Mouse (Mus musculus): ENCODE measurements around the gene Hist1h3a. TPM values are rescaled to one million over a fixed set of nuclear protein-coding genes. Genes with fewer than 3 reads are reported as not detected.

The Hist1h3a gene
- polyA plus RNA-seq, 1 experiment = 38.4 TPM

DNA sequence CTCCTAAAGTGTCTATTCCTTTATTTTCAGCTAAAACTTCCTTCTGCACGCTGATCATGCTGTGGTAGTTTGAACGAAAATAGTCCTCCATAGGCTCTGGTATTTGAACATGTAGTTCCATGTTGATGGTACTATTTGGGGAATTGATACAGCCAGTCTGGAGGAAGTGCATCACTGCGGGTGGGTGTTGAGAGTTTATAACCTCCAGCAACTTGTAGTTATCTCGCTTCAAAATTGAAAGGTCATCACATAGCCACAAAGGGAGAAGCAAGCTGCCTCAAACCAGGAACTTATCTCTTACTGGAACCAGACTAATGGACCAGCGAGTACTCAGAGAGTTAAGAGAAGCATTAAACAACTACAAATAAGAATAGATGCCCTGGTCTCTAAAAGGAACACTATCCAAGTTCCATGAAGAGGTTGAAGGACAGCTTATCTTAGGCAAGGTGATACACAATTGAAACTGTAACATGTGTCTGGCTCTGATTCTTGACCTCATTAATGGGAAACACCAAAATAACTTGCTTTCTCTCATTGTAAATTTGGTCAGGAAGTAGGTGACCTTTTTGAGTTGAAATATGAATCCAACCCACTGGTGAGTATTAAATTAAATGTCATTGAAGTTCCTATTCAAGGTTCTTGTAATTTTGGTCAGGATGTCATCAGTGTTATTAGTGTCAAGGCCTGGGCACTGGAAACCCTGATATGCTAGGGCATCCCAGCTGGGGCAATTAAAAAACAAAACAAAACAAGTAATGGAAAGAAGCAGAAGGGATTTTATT is 45.7 kb downstream of the Hist1h3a start:
- no peak for TF ChIP-seq POLR2A (IDR thresholded peaks at IDR 0.05; ENCODE audit: low read depth, low read length)
- no peak for TF ChIP-seq CTCF (IDR thresholded peaks at IDR 0.05; ENCODE audit: extremely low read depth, insufficient read depth, insufficient read length, insufficient replicate concordance)
- Histone ChIP-seq H3K27ac (ENCODE audit: insufficient read depth, low read length) (peak overlapping the region; percentile 70; the same call in 1 of the 2 replicates), H3K4me3 (ENCODE audit: extremely low read depth, insufficient read depth, insufficient read length) (no peak overlapping the region), H3K4me1 (ENCODE audit: control insufficient read depth, insufficient read depth, insufficient read length) (peaks cover 4% of the 10 kb centered on the region; the same call in 1 of the 2 replicates), H3K36me3 (ENCODE audit: control insufficient read depth, insufficient read depth, low read length) (no peaks in the 10 kb centered on the region), H3K27me3 (ENCODE audit: control insufficient read depth, insufficient read depth, low read length) (no peaks in the 10 kb centered on the region)
- DNase-seq (ENCODE audit: low read depth in 1 of 2, low spot score in 2 of 2) = no peak
- 58% methylated on average over 5 of the region's 5 CpGs for WGBS

Other genes with a start within 250 kb of the Hist1h3a start
- gene Hist1h4h, start 231.3 kb downstream of the Hist1h3a start, polyA plus RNA-seq (2012; rRNA removed) = 26.5 and 53.6 TPM in 2 replicates
- 733 and 772 TPM in 2 replicates for gene Hist1h2af, start 228.5 kb downstream of the Hist1h3a start, polyA plus RNA-seq (2012; rRNA removed)
- 34.4 and 52.1 TPM in 2 replicates for gene Hist1h3g, start 227.0 kb downstream of the Hist1h3a start, polyA plus RNA-seq (2012; rRNA removed)
- gene Hist1h2bh, start 219.0 kb downstream of the Hist1h3a start, polyA plus RNA-seq (2012; rRNA removed) = 4.9 and 8.4 TPM in 2 replicates
- 10.2 and 16.1 TPM in 2 replicates for gene Hist1h3f, start 218.3 kb downstream of the Hist1h3a start, polyA plus RNA-seq (2012; rRNA removed)
- gene Hist1h4f, start 210.7 kb downstream of the Hist1h3a start, polyA plus RNA-seq (2012; rRNA removed) = 24.8 and 33.8 TPM in 2 replicates
- gene Hist1h1d, start 209.1 kb downstream of the Hist1h3a start, polyA plus RNA-seq (2012; rRNA removed) = 0.30 and 0.39 TPM in 2 replicates
- 36.8 and 50.5 TPM in 2 replicates for gene Hist1h3e, start 200.0 kb downstream of the Hist1h3a start, polyA plus RNA-seq (2012; rRNA removed)
- gene Hist1h2ae, start 191.2 kb downstream of the Hist1h3a start, polyA plus RNA-seq (2012; rRNA removed) = 15.5 and 23.4 TPM in 2 replicates
- gene Hist1h2bg, start 191.0 kb downstream of the Hist1h3a start, polyA plus RNA-seq (2012; rRNA removed) = 57.5 and 66.9 TPM in 2 replicates
- 26.2 and 28.3 TPM in 2 replicates for gene Hist1h2bf, start 188.2 kb downstream of the Hist1h3a start, polyA plus RNA-seq (2012; rRNA removed)
- gene Hist1h2ad, start 188.0 kb downstream of the Hist1h3a start, polyA plus RNA-seq (2012; rRNA removed) = 12.2 and 23.2 TPM in 2 replicates
- 20.9 and 27.9 TPM in 2 replicates for gene Hist1h3d, start 186.6 kb downstream of the Hist1h3a start, polyA plus RNA-seq (2012; rRNA removed)
- 19.1 and 20.9 TPM in 2 replicates for gene Hist1h4d, start 180.8 kb downstream of the Hist1h3a start, polyA plus RNA-seq (2012; rRNA removed)
- 2.8 and 3.8 TPM in 2 replicates for gene Hist1h2be, start 141.3 kb downstream of the Hist1h3a start, polyA plus RNA-seq (2012; rRNA removed)
- 2.9 and 3.7 TPM in 2 replicates for gene Hist1h1e, start 139.8 kb downstream of the Hist1h3a start, polyA plus RNA-seq (2012; rRNA removed)
- 1.2 and 2.0 TPM in 2 replicates for gene Hist1h2ac, start 78.4 kb downstream of the Hist1h3a start, polyA plus RNA-seq (2012; rRNA removed)
- 41.8 and 44.4 TPM in 2 replicates for gene Hist1h2bc, start 78.2 kb downstream of the Hist1h3a start, polyA plus RNA-seq (2012; rRNA removed)
- not detected in 2 replicates for gene Hist1h1t, start 66.6 kb downstream of the Hist1h3a start, polyA plus RNA-seq (2012; rRNA removed)
- gene Hist1h4c, start 63.9 kb downstream of the Hist1h3a start, polyA plus RNA-seq (2012; rRNA removed) = 20.0 and 33.6 TPM in 2 replicates
- 20.7 and 26.1 TPM in 2 replicates for gene Hfe, start 51.5 kb downstream of the Hist1h3a start, polyA plus RNA-seq (2012; rRNA removed)
- 20.9 and 25.5 TPM in 2 replicates for gene Hist1h1c, start 23.6 kb downstream of the Hist1h3a start, polyA plus RNA-seq (2012; rRNA removed)
- gene Hist1h3c, start 16.8 kb downstream of the Hist1h3a start, polyA plus RNA-seq (2012; rRNA removed) = 35.9 and 50.3 TPM in 2 replicates
- 23.7 and 32.9 TPM in 2 replicates for gene Hist1h2bb, start 15.7 kb downstream of the Hist1h3a start, polyA plus RNA-seq (2012; rRNA removed)
- 28.4 and 40.3 TPM in 2 replicates for gene Hist1h2ab, start 11.3 kb downstream of the Hist1h3a start, polyA plus RNA-seq (2012; rRNA removed)
- gene Hist1h3b, start 10.1 kb downstream of the Hist1h3a start, polyA plus RNA-seq (2012; rRNA removed) = 54.9 and 68.9 TPM in 2 replicates
- 19.0 and 27.4 TPM in 2 replicates for gene Hist1h4b, start 5.4 kb downstream of the Hist1h3a start, polyA plus RNA-seq (2012; rRNA removed)
- 16.1 and 29.5 TPM in 2 replicates for gene Hist1h4a, start 1.2 kb downstream of the Hist1h3a start, polyA plus RNA-seq (2012; rRNA removed)
- gene Hist1h1a, start 1.3 kb upstream of the Hist1h3a start, polyA plus RNA-seq (2012; rRNA removed) = 1.3 and 1.5 TPM in 2 replicates
- gene Trim38, start 7.5 kb upstream of the Hist1h3a start, polyA plus RNA-seq (2012; rRNA removed) = not detected in 2 replicates
- not detected in 2 replicates for gene Slc17a2, start 44.6 kb upstream of the Hist1h3a start, polyA plus RNA-seq (2012; rRNA removed)
- 0.06 TPM in 1 of 2 replicates, not detected in the other for gene Slc17a3, start 77.0 kb upstream of the Hist1h3a start, polyA plus RNA-seq (2012; rRNA removed)
- gene Slc17a1, start 105.4 kb upstream of the Hist1h3a start, polyA plus RNA-seq (2012; rRNA removed) = 0.11 TPM in 1 of 2 replicates, not detected in the other
- gene Slc17a4, start 152.6 kb upstream of the Hist1h3a start, polyA plus RNA-seq (2012; rRNA removed) = 0.07 and 0.13 TPM in 2 replicates
- gene Hist1h2ba, start 171.8 kb upstream of the Hist1h3a start, polyA plus RNA-seq (2012; rRNA removed) = not detected in 2 replicates
- gene Hist1h2aa, start 172.1 kb upstream of the Hist1h3a start, polyA plus RNA-seq (2012; rRNA removed) = not detected in 2 replicates
- not detected in 2 replicates for gene Scgn, start 228.8 kb upstream of the Hist1h3a start, polyA plus RNA-seq (2012; rRNA removed)

Data from spleen, adult 2 months (tissue).